Mouse (Mus musculus) brain, embryonic 14.5 days (tissue): ENCODE results near the gene Gstt2.

Experiments used
- CTCF ChIP-seq: fragments of 200-500 bp; IDR thresholded peaks from 2 replicates; pipeline ENCODE4 v1.5.1; 2012; ENCODE audit warnings: inconsistent platforms, mild to moderate bottlenecking, moderate library complexity, borderline replicate concordance; ENCODE audit not compliant: insufficient read depth, insufficient read length; ENCODE audit errors: extremely low read depth
- POLR2A ChIP-seq: fragments of 200-500 bp; IDR thresholded peaks from 2 replicates; pipeline ENCODE4 v1.6.1; 2012; ENCODE audit warnings: mild to moderate bottlenecking, inconsistent platforms, borderline replicate concordance; ENCODE audit not compliant: poor library complexity, insufficient read depth, insufficient read length, severe bottlenecking; ENCODE audit errors: extremely low read depth

DNA sequence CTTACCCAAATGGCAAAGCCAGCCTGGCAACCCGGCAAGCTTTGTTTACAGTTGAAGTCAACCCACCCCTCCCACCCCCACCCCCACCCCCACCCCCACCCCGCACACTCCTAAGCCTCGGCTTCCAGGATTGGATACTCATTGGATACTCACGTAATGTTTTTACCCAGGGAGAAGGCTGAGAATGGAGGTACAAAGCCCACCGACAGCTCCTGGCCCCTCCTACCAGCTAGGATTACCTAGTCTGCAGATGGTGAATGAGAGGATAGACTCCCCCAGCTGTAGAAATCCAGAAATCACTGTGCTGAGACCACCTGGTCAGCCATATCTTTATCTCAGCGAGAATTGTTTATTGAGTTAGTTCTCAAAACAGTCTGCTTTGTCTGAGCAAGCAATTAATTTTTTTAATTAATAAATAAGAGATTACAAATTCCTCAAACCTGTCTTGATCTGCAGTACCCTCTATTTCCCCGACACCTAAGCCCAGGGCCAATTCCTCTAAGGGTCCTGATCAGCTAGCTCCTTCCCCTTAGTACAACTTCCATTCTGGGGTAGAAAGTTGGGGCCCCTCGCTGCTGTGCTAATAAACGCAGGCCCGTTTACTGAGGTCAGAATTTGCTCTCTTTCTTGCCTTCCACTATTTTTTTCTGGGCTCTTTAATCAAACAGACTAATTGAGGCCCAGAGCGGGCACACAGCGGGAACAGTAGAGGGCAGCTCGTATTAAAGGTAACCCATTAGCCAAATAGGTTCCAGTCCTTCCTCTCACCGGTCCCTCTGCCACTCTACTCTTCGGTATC lies 45.4 kb upstream of the Gstt2 start:
- TF ChIP-seq CTCF (no peak), POLR2A (no peak)
